Mouse (Mus musculus) liver, embryonic 14.5 days (tissue): Measurements from ENCODE around the gene Npas4. TPM values are rescaled to one million over a fixed set of nuclear protein-coding genes. Genes with fewer than 3 reads are reported as not detected.
"Not testable (repeated sequence)": the region's sequence is repeated elsewhere in the genome, so short reads cannot be mapped to it uniquely, and the experiment has no call there.

Source experiments
- ATAC-seq: fragments of 200-750 bp; cut with Nextera tagmentation; 2 replicates; pipeline ENCODE4 v1.8.0; 2017; ENCODE audit warnings: moderate number of reproducible peaks, mild to moderate bottlenecking, moderate library complexity; ENCODE audit not compliant: insufficient read depth
- DNase-seq, 3 experiments: peaks; one replicate each; pipeline ENCODE4 v3.0.0-alpha.2; 2012 to 2013; ENCODE audit warnings: low read depth in 3 of 3, low spot score in 3 of 3
- H3K27ac ChIP-seq: fragments of 300-500 bp; sonication (generic); 2 replicates; pipeline ENCODE4 v1.5.1; 2014; ENCODE audit warnings: moderate library complexity, mild to moderate bottlenecking, control low read depth, inconsistent platforms
- H3K27me3 ChIP-seq: fragments of 300-500 bp; sonication (generic); 2 replicates; pipeline ENCODE4 v1.6.1; 2014; ENCODE audit warnings: mild to moderate bottlenecking, low read length, moderate library complexity; ENCODE audit not compliant: control insufficient read depth, insufficient read depth
- H3K36me3 ChIP-seq: fragments of 300-500 bp; sonication (generic); replicated peaks from 2 replicates; pipeline ENCODE4 v1.6.1; 2014; ENCODE audit warnings: low read depth; ENCODE audit not compliant: control insufficient read depth, insufficient read depth
- H3K4me1 ChIP-seq, 2 experiments: fragments of 200-500 bp in 1 of 2; fragments of 300-500 bp in 1 of 2; sonication (generic) in 1 of 2; replicated peaks; 2 replicates each; pipeline ENCODE4 v1.6.1; 2012 to 2014; ENCODE audit warnings: antibody characterized with exemption in 1 of 2, inconsistent platforms in 1 of 2, low read length in 1 of 2; ENCODE audit not compliant: control insufficient read depth in 2 of 2, insufficient read depth in 2 of 2
- H3K4me2 ChIP-seq: fragments of 300-500 bp; sonication (generic); 2 replicates; pipeline ENCODE4 v1.6.1; 2014; ENCODE audit warnings: low read depth, mild to moderate bottlenecking, control low read depth, moderate library complexity
- H3K4me3 ChIP-seq, 2 experiments: fragments of 200-500 bp in 1 of 2; fragments of 300-500 bp in 1 of 2; sonication (generic) in 1 of 2; 2 replicates each; pipeline ENCODE4 v1.5.1; 2012 to 2014; ENCODE audit warnings: low read depth in 2 of 2, low read length in 2 of 2, mild to moderate bottlenecking in 2 of 2, control low read depth in 1 of 2, inconsistent platforms in 1 of 2, moderate library complexity in 1 of 2; ENCODE audit not compliant: insufficient read depth in 1 of 2
- H3K9ac ChIP-seq: fragments of 300-500 bp; sonication (generic); replicated peaks from 2 replicates; pipeline ENCODE4 v1.6.1; 2014; ENCODE audit warnings: mild to moderate bottlenecking, control low read depth, moderate library complexity
- H3K9me3 ChIP-seq: fragments of 300-500 bp; sonication (generic); 2 replicates; pipeline ENCODE4 v1.6.1; 2016; ENCODE audit warnings: low read length, mixed read lengths; ENCODE audit not compliant: control insufficient read depth
- CTCF ChIP-seq: IDR thresholded peaks from 2 replicates; pipeline ENCODE4 v1.5.1; 2016; ENCODE audit warnings: antibody characterized with exemption, low read depth, control low read depth
- EP300 ChIP-seq: IDR thresholded peaks from 2 replicates; pipeline ENCODE4 v1.6.1; 2016; ENCODE audit warnings: antibody characterized with exemption, low read depth
- WGBS: fragments of 180-500 bp; shearing (Covaris S2); extraction: QIAGEN DNeasy Blood & Tissue Kit; methylation state at CpG from one replicate; pipeline ENCODE4 v1.1.7; 2014; ENCODE audit not compliant: insufficient replicate concordance; 5-methylcytosine and 5-hydroxymethylcytosine counted together
- polyA plus RNA-seq, 2 experiments: library from polyadenylated mRNA; depleted of rRNA in 1 of 2; stranded (reverse) in 1 of 2; unstranded in 1 of 2; fragments of >200 nt; fragmentation: Nextera tagmentation in 1 of 2; extraction: Ambion mirVana in 1 of 2; gene quantifications; 2 replicates each; pipeline versions ENCODE4 v1.2.1 to v1.2.3; 2012 to 2014

Npas4 gene
- polyA plus RNA-seq, 2 experiments = 0.12 TPM; not detected in 1

DNA sequence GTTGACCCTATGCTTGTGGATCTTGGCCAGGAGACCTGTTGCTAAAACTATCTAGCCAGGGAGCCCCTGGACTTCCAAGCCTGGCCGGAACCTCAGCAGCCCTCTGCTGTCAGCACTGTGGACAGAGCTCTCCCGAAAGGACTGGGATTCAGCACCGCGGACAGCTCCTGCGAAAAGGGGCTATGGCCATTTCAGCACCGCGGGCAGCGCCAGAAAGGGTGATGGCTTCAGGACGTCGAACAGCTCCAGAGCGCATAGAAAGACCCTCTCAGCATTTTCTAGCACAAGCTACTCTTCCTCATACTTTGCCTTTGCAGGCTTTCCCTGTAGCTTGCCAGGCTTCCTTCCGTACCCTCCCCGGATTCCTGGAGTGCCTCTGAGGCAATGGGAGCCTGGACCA lies 1.1 kb downstream of the Npas4 start:
- peak; percentile 22; the same call in 1 of the 2 replicates for TF ChIP-seq CTCF
- TF ChIP-seq EP300 = no peak
- peaks cover 33% of the 10 kb centered on the region for H3K27me3 ChIP-seq
- ATAC-seq (no peak), DNase-seq (peak; percentile 56 to 64 (median 60))
- H3K27ac ChIP-seq = no peak overlapping the region
- H3K4me2 ChIP-seq = no peak overlapping the region
- WGBS = 6% methylated on average over 13 of the region's 13 CpGs
- no peaks in the 10 kb centered on the region for H3K9me3 ChIP-seq
- no peaks in the 10 kb centered on the region for H3K36me3 ChIP-seq
- no peak overlapping the region for H3K9ac ChIP-seq
- H3K4me3 ChIP-seq = no peak overlapping the region
- no peaks in the 10 kb centered on the region for H3K4me1 ChIP-seq

DNA sequence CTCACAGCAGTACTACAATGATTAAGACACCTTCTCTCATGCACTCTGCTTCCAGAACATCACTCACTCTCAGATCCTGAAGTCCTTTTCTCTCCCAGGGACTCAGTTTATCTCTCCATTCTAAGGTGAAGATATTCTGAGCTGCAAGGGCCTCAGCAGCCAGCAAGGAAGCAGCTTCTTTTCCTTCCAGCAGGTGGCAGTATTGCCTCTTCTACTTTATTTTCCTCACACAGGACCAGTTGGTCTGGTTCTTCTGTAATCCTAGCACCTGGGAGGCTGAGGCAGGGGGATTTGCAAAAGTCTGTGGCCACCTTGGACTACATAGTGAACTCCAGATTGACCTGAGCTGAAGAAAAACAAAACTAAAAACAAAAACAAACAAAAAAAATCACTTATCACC lies 8.3 kb downstream of the Npas4 start:
- DNase-seq (peak in 1 of 3 experiments; percentile 42), ATAC-seq (no peak)
- no peak overlapping the region for H3K4me2 ChIP-seq
- H3K27ac ChIP-seq = no peak overlapping the region
- no peaks in the 10 kb centered on the region for H3K4me1 ChIP-seq
- H3K9ac ChIP-seq = no peak overlapping the region
- H3K27me3 ChIP-seq = peaks cover 6% of the 10 kb centered on the region; the same call in 1 of the 2 replicates
- no peak overlapping the region for H3K4me3 ChIP-seq
- H3K36me3 ChIP-seq = no peaks in the 10 kb centered on the region
- TF ChIP-seq CTCF (peak; percentile 77), EP300 (no peak)
- H3K9me3 ChIP-seq = no peaks in the 10 kb centered on the region

DNA sequence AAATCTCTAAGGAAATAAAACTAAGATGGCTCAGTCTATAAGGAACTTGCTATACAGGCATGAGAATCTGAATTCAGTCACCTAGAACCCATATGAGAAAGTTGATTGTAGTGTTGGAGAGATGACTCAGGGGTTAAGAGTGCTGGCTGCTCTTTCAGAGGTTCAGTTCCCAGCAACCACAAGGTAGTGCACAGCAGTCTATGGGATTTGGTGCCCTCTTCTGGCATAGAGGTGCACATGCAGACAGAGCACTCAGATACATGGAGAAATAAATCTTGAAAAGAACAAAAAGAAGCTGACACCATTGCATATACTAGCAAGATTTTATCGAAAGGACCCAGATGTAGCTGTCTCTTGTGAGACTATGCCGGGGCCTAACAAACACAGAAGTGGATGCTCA lies 21.9 kb downstream of the Npas4 start:
- DNase-seq = no peak
- H3K27ac ChIP-seq = no peak overlapping the region
- no peak overlapping the region for H3K9ac ChIP-seq
- H3K4me2 ChIP-seq = no peak overlapping the region
- no peak overlapping the region for H3K4me3 ChIP-seq
- TF ChIP-seq EP300 (no peak), CTCF (peak; percentile 73)
- H3K9me3 ChIP-seq = no peaks in the 10 kb centered on the region
- H3K4me1 ChIP-seq = no peaks in the 10 kb centered on the region
- H3K36me3 ChIP-seq = peaks cover 12% of the 10 kb centered on the region
- WGBS = 39% methylated on average over 2 of the region's 2 CpGs
- ATAC-seq = no peak
- H3K27me3 ChIP-seq = no peaks in the 10 kb centered on the region

DNA sequence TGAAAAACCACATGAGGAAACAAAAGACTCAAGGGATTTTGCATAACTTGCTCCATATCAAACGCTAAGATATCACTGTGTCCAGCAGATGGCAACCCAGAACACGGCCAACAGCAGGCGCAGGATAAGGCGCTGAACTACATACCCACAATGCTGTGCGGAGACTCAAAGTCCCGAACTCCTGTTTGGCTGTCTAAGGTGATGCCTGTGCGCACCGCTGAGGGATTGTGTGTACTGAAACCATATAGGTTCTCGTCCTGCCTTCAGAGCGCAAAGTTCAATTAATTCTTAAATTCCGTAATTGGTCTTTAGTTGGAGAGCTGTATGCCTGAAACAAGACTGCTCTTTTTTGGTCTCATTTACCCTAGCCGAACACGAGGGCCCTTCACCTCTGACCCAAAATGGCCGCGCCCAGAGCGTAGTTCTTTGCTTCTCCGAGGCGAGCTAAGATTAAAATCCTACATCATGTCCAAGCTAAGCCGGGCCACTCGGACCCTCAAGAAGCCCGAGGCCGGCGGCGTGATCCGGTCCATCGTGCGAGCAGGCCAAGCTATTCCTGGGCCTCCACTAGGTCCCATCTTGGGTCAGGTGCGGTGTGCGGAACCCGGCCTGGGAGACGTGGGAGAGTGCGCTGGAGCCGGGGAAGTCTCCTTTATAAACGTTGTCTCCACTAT lies 28.1 kb downstream of the Npas4 start, which contains the start of gene Mrpl11:
TSS of gene Mrpl11 (plus strand) at position 220 of the 674 bp plus-strand sequence.
- TF ChIP-seq EP300 (peak; percentile 63), CTCF (peak; percentile 95)
- Histone ChIP-seq H3K9me3 (no peaks in the 10 kb centered on the region), H3K4me3 (peak within 1 kb of the TSS; percentile 89 to 96), H3K27me3 (no peaks in the 10 kb centered on the region), H3K4me2 (peak within 1 kb of the TSS; percentile 78), H3K27ac (no peak within 1 kb of the TSS), H3K36me3 (peaks cover 12% of the 10 kb centered on the region), H3K4me1 (peaks cover 4 to 10% of the 10 kb centered on the region in 2 experiments; a peak in 3 of 4 replicates), H3K9ac (peak within 1 kb of the TSS; percentile 87)
- WGBS = under 1% methylated on average over 34 of the region's 34 CpGs
- ATAC-seq (peak; percentile 97), DNase-seq (peak; percentile 86 to 88 (median 87))

DNA sequence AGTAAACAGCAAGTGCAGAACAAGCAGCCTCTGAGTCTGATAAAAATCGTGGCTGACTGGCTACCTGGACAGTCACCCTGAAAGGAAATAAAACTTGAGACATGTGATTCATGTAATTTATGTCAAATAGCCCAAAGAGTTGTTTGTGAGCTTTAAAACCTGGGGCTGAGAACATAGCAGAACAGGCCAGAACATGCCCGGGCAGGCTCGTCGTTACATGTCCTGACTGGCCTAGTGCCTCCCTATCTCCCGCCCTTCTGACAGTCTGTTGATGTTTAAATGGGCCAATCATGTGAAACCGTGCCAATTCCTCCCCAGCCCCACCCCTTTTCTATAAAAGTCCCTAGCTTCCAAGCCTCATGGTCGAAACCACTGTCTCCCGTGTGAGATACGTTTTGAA lies 41.5 kb downstream of the Npas4 start:
- not testable (repeated sequence) for ATAC-seq, H3K9ac ChIP-seq, H3K4me3 ChIP-seq, H3K36me3 ChIP-seq, H3K4me2 ChIP-seq, H3K27me3 ChIP-seq, H3K4me1 ChIP-seq, H3K9me3 ChIP-seq, H3K27ac ChIP-seq, DNase-seq
- 70% methylated on average over 9 of the region's 9 CpGs for WGBS
